Mouse (Mus musculus) erythroid progenitor cell, adult 5-6 weeks (primary cell): ENCODE data around the gene Gm49398. TPM values are rescaled to one million over a fixed set of nuclear protein-coding genes. Genes with fewer than 3 reads are reported as not detected.

Source experiments
- ATAC-seq: replicated peaks from 2 replicates; pipeline ENCODE4 v1.8.0; 2016; ENCODE audit warnings: moderate number of reproducible peaks, mild to moderate bottlenecking, moderate TSS enrichment, inconsistent platforms; ENCODE audit not compliant: poor library complexity, low FRiP score, severe bottlenecking
- total RNA-seq, 2 experiments: library from RNA; stranded (forward) in 1 of 2; stranded (reverse) in 1 of 2; fragments of 150-400 nt in 1 of 2; fragments of 186-747, 209-891 nt in 1 of 2; gene quantifications; 2 replicates each; pipeline versions ENCODE4 v1.2.3 to v1.2.4; 2015 to 2017; ENCODE audit warnings: low replicate concordance in 2 of 2

Gene Gm49398
- total RNA-seq (2015; ENCODE audit: low replicate concordance) = not detected in 2 replicates
- total RNA-seq (2017; ENCODE audit: low replicate concordance) = not detected in 2 replicates

DNA sequence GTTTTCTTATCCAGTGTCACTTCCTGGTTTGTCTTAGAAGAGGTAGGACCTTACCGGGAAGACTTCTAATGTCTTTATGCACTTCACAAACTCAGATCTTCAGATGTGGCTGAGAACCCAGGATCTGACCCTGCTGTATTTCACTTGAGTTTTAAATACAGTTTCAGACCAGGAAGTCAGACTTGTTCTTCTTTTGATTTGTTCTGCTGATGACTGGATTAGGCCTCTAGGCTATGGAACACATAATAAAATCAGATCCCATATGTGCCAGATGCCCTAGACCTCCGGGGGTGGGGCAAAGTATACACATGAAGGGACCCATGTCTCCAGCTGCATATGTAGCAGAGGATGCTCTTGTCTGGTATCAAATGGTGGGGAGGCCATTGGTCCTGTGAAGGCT is at the start of gene Gm49398:
Gm49398 (minus strand) TSS at position 101 of the 400 bp plus-strand sequence.
- ATAC-seq = no peak

DNA sequence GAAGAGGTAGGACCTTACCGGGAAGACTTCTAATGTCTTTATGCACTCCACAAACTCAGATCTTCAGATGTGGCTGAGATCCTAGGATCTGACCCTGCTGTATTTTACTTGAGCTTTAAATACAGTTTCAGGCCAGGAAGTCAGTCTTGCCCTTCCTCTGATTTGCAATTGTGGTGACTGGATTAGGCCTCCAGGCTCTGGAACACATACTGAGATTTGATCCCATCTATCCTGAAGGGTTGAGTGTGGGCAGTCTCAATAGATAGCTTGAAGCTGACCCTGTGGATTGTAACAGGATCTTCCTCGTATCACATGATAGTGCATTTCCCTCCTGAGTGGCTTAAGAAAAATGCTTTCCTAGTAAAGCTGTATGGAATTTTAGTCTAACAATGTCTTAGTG is 33.4 kb downstream of the Gm49398 start, which contains the start of gene Cts8:
Cts8 (minus strand) TSS at position 101 of the 400 bp plus-strand sequence.
- ATAC-seq = no peak

DNA sequence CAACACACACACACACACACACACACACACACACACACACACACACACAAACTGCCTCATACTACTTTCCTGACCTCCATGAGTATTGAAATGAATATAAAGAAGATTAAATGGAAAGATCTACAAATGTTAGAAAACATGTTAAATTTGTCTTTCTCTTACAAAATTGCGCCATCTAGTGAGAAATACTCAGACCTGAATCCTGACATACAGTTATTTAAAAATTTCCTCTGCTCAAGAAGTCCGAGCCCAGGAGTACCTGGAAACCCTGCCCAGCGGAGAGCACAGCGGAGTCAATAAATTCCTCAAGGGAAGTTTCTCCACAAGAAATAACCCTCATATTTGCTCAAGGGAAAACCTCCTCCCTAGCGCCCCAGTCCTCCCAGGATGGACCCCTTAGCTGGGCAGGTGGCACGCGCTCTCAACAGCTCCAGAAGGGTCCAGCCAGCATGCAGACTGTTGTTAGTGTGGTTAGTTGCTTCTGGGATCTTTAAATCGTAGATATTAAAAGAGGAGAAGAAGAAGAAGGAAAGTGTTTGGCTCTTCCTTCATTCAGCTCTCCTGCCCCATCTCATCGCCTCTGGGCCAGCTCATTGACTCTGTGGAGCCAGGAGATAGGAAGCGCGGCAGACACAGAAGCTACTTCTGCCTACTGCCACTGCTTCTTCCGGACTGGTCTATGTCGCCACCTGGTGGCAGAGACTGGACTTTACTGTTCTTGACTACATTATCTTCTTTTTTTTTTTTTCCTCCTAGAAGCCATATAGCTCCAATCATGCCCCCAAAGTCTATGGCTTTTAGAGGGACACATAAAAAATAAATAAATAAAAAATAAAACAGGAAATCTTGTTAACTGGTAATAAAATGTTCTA is 47.3 kb downstream of the Gm49398 start:
- peak; percentile 42; the same call in 1 of the 2 replicates for ATAC-seq

DNA sequence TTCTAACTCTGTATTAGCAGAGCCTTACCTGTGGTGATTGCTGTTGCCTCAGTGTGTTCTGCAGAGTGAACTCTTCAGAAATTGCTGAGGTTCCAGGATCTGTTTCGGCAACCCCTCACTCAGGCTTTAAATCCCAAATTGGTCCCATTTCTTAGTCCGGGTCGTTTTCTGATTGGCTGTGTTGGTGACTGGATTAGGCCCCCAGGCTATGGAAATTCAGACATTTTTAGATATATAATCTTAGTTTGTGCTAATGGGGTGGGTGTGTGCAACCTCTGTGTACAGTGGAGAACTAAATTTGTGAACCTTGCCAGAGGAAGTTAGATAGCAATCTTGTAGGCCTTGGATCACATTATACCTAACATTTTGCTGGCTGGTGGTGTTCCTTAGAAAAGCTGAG is 85.3 kb downstream of the Gm49398 start, which contains the start of gene Cts6:
Cts6 (minus strand) TSS at position 101 of the 400 bp plus-strand sequence.
- no peak for ATAC-seq

Other genes starting within 250 kb of the Gm49398 start
- not detected in 2 replicates for gene Ctsq, start 248.2 kb downstream of the Gm49398 start, total RNA-seq (2015; ENCODE audit: low replicate concordance)
- gene Ctsq, start 248.2 kb downstream of the Gm49398 start, total RNA-seq (2017; ENCODE audit: low replicate concordance) = not detected in 2 replicates
- not detected in 2 replicates for gene Ctsr, start 124.6 kb downstream of the Gm49398 start, total RNA-seq (2015; ENCODE audit: low replicate concordance)
- gene Ctsr, start 124.6 kb downstream of the Gm49398 start, total RNA-seq (2017; ENCODE audit: low replicate concordance) = not detected in 2 replicates
- not detected in 2 replicates for gene Cts6, start 85.4 kb downstream of the Gm49398 start, total RNA-seq (2015; ENCODE audit: low replicate concordance)
- gene Cts6, start 85.4 kb downstream of the Gm49398 start, total RNA-seq (2017; ENCODE audit: low replicate concordance) = not detected in 2 replicates
- not detected in 2 replicates for gene Cts8, start 33.5 kb downstream of the Gm49398 start, total RNA-seq (2015; ENCODE audit: low replicate concordance)
- not detected in 2 replicates for gene Cts8, start 33.5 kb downstream of the Gm49398 start, total RNA-seq (2017; ENCODE audit: low replicate concordance)
- gene Cts7, start 69.4 kb upstream of the Gm49398 start, total RNA-seq (2015; ENCODE audit: low replicate concordance) = not detected in 2 replicates
- not detected in 2 replicates for gene Cts7, start 69.4 kb upstream of the Gm49398 start, total RNA-seq (2017; ENCODE audit: low replicate concordance)